Mouse (Mus musculus): ENCODE measurements at regions not wholly inside any gene's neighbourhood (a gene's known extent, or its start where the extent isn't known, plus 50 kb on each side); places are given as distances from the start of the nearest gene placed in this dataset.

GRCm38 (mm10) chr6:59556668-59557310 is 130.7 kb upstream of the Gprin3 start:
- DNase-seq (ENCODE audit: low read depth, low spot score): no peak

DNA sequence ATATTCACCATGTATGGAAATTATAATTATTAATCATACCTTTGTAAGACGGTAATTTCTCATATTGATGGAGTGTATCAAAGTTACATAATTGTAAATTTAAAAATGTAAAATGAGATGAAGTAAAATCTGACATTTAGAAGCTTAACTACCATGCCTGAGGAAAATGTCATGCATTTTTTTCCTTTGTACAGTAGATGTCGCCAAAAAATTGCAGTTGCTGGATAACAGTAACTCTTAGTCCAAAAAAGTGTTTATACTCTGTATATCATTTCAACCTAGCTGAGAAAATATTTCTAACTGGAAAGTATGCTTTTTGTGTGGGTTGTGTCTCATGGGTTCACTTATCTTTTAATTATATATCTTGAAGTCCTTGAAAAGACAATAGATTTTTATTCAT is 110.9 kb upstream of the Gprin3 start:
- DNase-seq (ENCODE audit: low read depth, low spot score): no peak

DNA sequence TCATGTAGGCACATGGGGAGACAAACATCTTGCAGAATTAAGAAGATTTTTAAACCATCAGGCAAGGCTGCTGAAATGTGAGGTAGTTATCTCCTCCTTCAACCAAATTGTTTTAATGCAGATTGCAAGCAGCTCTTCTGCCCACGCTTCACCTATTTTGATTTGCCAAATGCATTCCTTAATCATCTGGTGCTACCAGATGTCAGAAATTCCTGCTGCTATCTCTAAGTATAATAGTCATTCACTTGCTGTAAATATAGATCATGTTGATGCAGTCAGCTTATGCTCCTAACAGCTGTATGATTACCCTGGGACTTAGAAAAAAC is 98.8 kb upstream of the Gprin3 start:
- no peak for DNase-seq (ENCODE audit: low read depth, low spot score)

GRCm38 (mm10) chr6:59524095-59524939 is 98.2 kb upstream of the Gprin3 start:
- no peak for DNase-seq (ENCODE audit: low read depth, low spot score)

DNA sequence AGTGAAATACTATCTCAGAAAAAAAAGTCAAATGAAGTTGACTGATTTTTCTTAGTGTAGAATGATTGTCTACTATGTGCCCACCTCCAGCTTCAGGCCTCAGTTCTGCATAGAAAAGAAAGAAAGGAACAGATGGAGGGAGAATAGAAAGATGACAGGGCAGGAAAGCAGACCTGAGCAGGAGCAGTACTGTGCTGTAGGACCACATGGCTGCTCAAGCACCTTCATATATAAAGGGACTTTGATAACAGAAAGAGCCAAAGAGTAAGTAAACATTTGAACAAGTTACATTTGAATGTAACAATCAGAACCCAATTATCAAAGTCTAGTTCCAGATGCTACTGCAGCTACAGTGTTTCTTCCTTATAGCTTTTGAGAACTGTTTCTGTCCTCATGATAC is 96.9 kb upstream of the Gprin3 start:
- no peak for DNase-seq (ENCODE audit: low read depth, low spot score)

GRCm38 (mm10) chr6:59500818-59501217 is 74.7 kb upstream of the Gprin3 start:
- DNase-seq (ENCODE audit: low read depth, low spot score): peak; percentile 5

- DNase-seq (ENCODE audit: low read depth, low spot score): no peak
Observed at GRCm38 (mm10) chr6:59498800-59499199, 72.7 kb upstream of the Gprin3 start.

GRCm38 (mm10) chr6:59498079-59498478 is 72.0 kb upstream of the Gprin3 start:
- DNase-seq (ENCODE audit: low read depth, low spot score): peak; percentile 42

DNA sequence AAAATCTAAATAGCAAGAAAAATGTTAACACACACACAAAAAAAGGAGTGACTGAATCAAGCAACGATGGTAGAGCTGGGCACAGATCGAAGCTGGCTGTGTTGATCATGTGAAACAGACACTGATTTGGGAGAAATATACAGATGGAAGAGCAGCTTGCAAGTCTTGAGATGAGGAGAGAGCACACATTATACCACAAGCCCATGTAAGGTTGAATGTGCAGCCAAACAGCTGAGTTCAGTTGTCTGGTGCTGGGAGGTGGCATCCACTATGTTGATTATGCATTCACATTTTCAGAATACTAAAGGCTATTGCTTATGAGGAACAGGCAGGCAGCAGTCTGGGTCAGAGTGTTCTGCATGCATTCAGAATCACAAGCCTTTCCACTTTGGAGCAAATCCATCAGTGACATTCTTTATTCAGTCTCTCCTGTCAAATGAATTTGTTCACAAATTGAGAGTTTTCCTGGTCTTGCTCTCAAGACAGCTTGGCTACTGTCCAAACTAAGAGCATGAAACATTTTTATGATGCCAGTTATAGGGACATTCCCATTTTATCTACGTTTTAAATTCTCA is 63.0 kb upstream of the Gprin3 start:
- no peak for DNase-seq (ENCODE audit: low read depth, low spot score)

DNA sequence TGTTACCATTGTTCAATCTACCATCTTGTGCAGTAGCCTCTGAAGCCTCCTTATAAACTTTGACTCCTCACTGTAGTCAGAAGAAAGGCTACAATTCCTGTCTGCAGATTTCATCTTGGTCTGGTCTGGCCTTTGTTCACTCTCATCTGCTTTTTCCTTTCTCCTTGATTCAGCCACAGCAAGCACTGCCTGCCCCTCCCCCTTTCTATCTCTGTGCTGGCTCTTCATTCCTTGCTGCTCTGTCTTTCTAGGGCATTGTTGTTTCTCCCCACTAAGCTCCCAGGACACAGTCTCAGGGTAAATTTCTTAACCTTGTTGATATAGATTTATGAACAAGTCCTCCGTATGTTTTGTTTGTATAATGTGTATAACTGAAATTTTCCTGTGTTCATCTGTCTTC is 62.3 kb upstream of the Gprin3 start:
- no peak for DNase-seq (ENCODE audit: low read depth, low spot score)

GRCm38 (mm10) chr6:59484004-59484403 is 57.9 kb upstream of the Gprin3 start:
- DNase-seq (ENCODE audit: low read depth, low spot score): no peak

GRCm38 (mm10) chr6:59483587-59483986 is 57.5 kb upstream of the Gprin3 start:
- DNase-seq (ENCODE audit: low read depth, low spot score): peak; percentile 50
